Mouse (Mus musculus) hindbrain, embryonic 16.5 days (tissue): ENCODE results near the gene Cnnm1. TPM values are rescaled to one million over a fixed set of nuclear protein-coding genes. Genes with fewer than 3 reads are reported as not detected.

Experiments
- ATAC-seq: fragments of 200-750 bp; cut with Nextera tagmentation; 2 replicates; pipeline ENCODE4 v1.8.0; 2017; ENCODE audit warnings: moderate TSS enrichment, moderate library complexity
- H3K27ac ChIP-seq: fragments of 300-500 bp; sonication (generic); 2 replicates; pipeline ENCODE4 v1.5.1; 2014; ENCODE audit warnings: low read depth, mild to moderate bottlenecking, control low read depth, low read length, moderate library complexity
- H3K27me3 ChIP-seq: fragments of 300-500 bp; sonication (generic); replicated peaks from 2 replicates; pipeline ENCODE4 v1.6.1; 2014; ENCODE audit warnings: low read length; ENCODE audit not compliant: control insufficient read depth, insufficient read depth
- H3K36me3 ChIP-seq: fragments of 300-500 bp; sonication (generic); 2 replicates; pipeline ENCODE4 v1.6.1; 2014; ENCODE audit warnings: mild to moderate bottlenecking, low read length, moderate library complexity, mixed read lengths; ENCODE audit not compliant: control insufficient read depth, insufficient read depth
- H3K4me1 ChIP-seq: fragments of 300-500 bp; sonication (generic); 2 replicates; pipeline ENCODE4 v1.6.1; 2014; ENCODE audit warnings: low read depth, low read length; ENCODE audit not compliant: control insufficient read depth, insufficient read depth
- H3K4me2 ChIP-seq: fragments of 300-500 bp; sonication (generic); 2 replicates; pipeline ENCODE4 v1.6.1; 2014; ENCODE audit warnings: mild to moderate bottlenecking, low read length, control low read depth, moderate library complexity
- H3K4me3 ChIP-seq: fragments of 300-500 bp; sonication (generic); 2 replicates; pipeline ENCODE4 v1.5.1; 2014; ENCODE audit warnings: mild to moderate bottlenecking, low read length, control low read depth, moderate library complexity
- H3K9ac ChIP-seq: fragments of 300-500 bp; sonication (generic); 2 replicates; pipeline ENCODE4 v1.6.1; 2014; ENCODE audit warnings: low read depth, mild to moderate bottlenecking, control low read depth, low read length, moderate library complexity
- H3K9me3 ChIP-seq: fragments of 300-500 bp; sonication (generic); 2 replicates; pipeline ENCODE4 v1.6.1; 2014; ENCODE audit warnings: mild to moderate bottlenecking, low read length, moderate library complexity; ENCODE audit not compliant: control insufficient read depth
- WGBS: fragments of 180-500 bp; shearing (Covaris S2); extraction: QIAGEN DNeasy Blood & Tissue Kit; methylation state at CpG from one replicate; pipeline ENCODE4 v1.1.7; 2014; 5-methylcytosine and 5-hydroxymethylcytosine counted together
- polyA plus RNA-seq: library from polyadenylated mRNA; unstranded; fragments of >200 nt; fragmentation: Nextera tagmentation; extraction: Ambion mirVana; gene quantifications from 2 replicates; pipeline ENCODE4 v1.2.1, GENCODE M21; 2015

Cnnm1 gene
- polyA plus RNA-seq, 1 experiment from 2014 or later: 4.2 TPM

- Histone ChIP-seq H3K4me2 (0 out of 2 replicates have a peak overlapping the region, but pooled peaks have one; percentile 17), H3K9ac (no peak overlapping the region), H3K4me1 (no peaks in the 10 kb centered on the region), H3K9me3 (no peaks in the 10 kb centered on the region), H3K27me3 (no peaks in the 10 kb centered on the region), H3K4me3 (no peak overlapping the region), H3K27ac (no peak overlapping the region), H3K36me3 (no peaks in the 10 kb centered on the region)
- 30% methylated on average over 12 of the region's 12 CpGs for WGBS
- ATAC-seq: no peak
Observed at GRCm38 (mm10) chr19:43530921-43531320, 90.7 kb downstream of the Cnnm1 start.

DNA sequence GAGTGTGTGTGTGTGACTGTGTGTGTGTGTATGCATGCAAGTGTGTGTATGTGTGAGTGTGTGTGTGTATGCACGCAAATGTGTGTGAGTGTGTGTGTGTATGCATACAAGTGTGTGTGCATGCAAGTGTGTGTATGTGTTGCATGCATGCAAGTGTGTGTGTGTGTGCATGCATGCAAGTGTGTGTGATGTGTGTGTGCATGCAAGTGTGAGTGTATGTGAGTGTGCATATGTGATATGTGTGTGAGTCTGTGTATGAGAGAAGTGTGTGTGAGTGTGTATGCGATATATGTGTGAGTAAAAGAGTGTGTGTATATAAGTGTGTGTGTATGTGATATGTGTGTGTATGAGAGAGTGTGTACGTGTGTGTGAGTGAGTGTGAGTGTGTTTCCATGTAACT is 95.1 kb downstream of the Cnnm1 start:
- 98% methylated on average over 3 of the region's 3 CpGs for WGBS
- Histone ChIP-seq H3K4me2 (no peak overlapping the region), H3K4me1 (no peaks in the 10 kb centered on the region), H3K9me3 (no peaks in the 10 kb centered on the region), H3K36me3 (no peaks in the 10 kb centered on the region), H3K27ac (no peak overlapping the region), H3K9ac (no peak overlapping the region), H3K27me3 (no peaks in the 10 kb centered on the region), H3K4me3 (no peak overlapping the region)
- ATAC-seq: no peak

GRCm38 (mm10) chr19:43546337-43547117 is 106.3 kb downstream of the Cnnm1 start:
- ATAC-seq: no peak

More at GRCm38 (mm10) chr19:43546337-43547117, 106.3 kb downstream of the Cnnm1 start:
- Histone ChIP-seq H3K9me3 (no peaks in the 10 kb centered on the region), H3K9ac (no peak overlapping the region), H3K27ac (no peak overlapping the region), H3K4me2 (peak overlapping the region; percentile 11), H3K4me1 (peaks cover 8% of the 10 kb centered on the region), H3K27me3 (no peaks in the 10 kb centered on the region), H3K36me3 (no peaks in the 10 kb centered on the region), H3K4me3 (no peak overlapping the region)
- WGBS: 9% methylated on average over 19 of the region's 19 CpGs

Other genes starting within 250 kb of the Cnnm1 start
- gene Hpse2, start 52.1 kb upstream of the Cnnm1 start, polyA plus RNA-seq: 0.14 and 0.20 TPM in 2 replicates
- 124 and 140 TPM in 2 replicates for gene Got1, start 84.2 kb downstream of the Cnnm1 start, polyA plus RNA-seq
- gene Nkx2-3, start 171.9 kb downstream of the Cnnm1 start, polyA plus RNA-seq: 0.19 TPM in 1 of 2 replicates, not detected in the other
- 14.6 and 15.2 TPM in 2 replicates for gene Slc25a28, start 234.4 kb downstream of the Cnnm1 start, polyA plus RNA-seq
- gene Entpd7, start 249.2 kb downstream of the Cnnm1 start, polyA plus RNA-seq: 8.1 and 8.3 TPM in 2 replicates